Mouse (Mus musculus): ENCODE results near the gene Rpl29. TPM values are rescaled to one million over a fixed set of nuclear protein-coding genes. Genes with fewer than 3 reads are reported as not detected.
A peak's percentile ranks its signal among the peaks of the same experiment; 100 is the strongest.

Gene Rpl29
- polyA plus RNA-seq, 1 experiment from 2014 or later, result 732 TPM

GRCm38 (mm10) chr9:106469776-106470175 lies 40.5 kb downstream of the Rpl29 start:
- H3K9ac ChIP-seq (replicated peaks), result no peak overlapping the region
- peaks cover 27% of the 10 kb centered on the region for H3K4me1 ChIP-seq
- H3K27ac ChIP-seq (replicated peaks), result no peak overlapping the region
- WGBS, result 73% methylated on average over 9 of the region's 9 CpGs
- no peak for ATAC-seq (ENCODE audit: low FRiP score, low read depth)
- H3K4me3 ChIP-seq, result no peak overlapping the region
- H3K4me2 ChIP-seq (replicated peaks), result no peak overlapping the region
- H3K9me3 ChIP-seq, result no peaks in the 10 kb centered on the region
- H3K27me3 ChIP-seq, result peaks cover 21% of the 10 kb centered on the region; the same call in 1 of the 2 replicates
- 0 out of 2 replicates have a peak, but pooled peaks cover 2% of the 10 kb centered on the region for H3K36me3 ChIP-seq

GRCm38 (mm10) chr9:106470991-106471750 lies 41.9 kb downstream of the Rpl29 start:
- H3K27ac ChIP-seq (replicated peaks), result no peak overlapping the region
- no peak overlapping the region for H3K4me3 ChIP-seq
- no peak overlapping the region for H3K9ac ChIP-seq (replicated peaks)
- peaks cover 20% of the 10 kb centered on the region for H3K4me1 ChIP-seq
- peaks cover 15% of the 10 kb centered on the region; the same call in 1 of the 2 replicates for H3K27me3 ChIP-seq
- WGBS, result 69% methylated on average over 14 of the region's 14 CpGs
- ATAC-seq (ENCODE audit: low FRiP score, low read depth), result no peak
- no peaks in the 10 kb centered on the region for H3K9me3 ChIP-seq
- no peak overlapping the region for H3K4me2 ChIP-seq (replicated peaks)
- no peaks in the 10 kb centered on the region for H3K36me3 ChIP-seq

- peaks cover 25% of the 10 kb centered on the region for H3K4me1 ChIP-seq
- no peak overlapping the region for H3K27ac ChIP-seq (replicated peaks)
- no peak overlapping the region for H3K9ac ChIP-seq (replicated peaks)
- H3K36me3 ChIP-seq, result no peaks in the 10 kb centered on the region
- no peak overlapping the region for H3K4me2 ChIP-seq (replicated peaks)
- peaks cover 14% of the 10 kb centered on the region; the same call in 1 of the 2 replicates for H3K27me3 ChIP-seq
- ATAC-seq (ENCODE audit: low FRiP score, low read depth), result no peak
- 7% methylated on average over 5 of the region's 5 CpGs for WGBS
- no peak overlapping the region for H3K4me3 ChIP-seq
- no peaks in the 10 kb centered on the region for H3K9me3 ChIP-seq
Measured at GRCm38 (mm10) chr9:106471892-106472291, 42.6 kb downstream of the Rpl29 start.

GRCm38 (mm10) chr9:106472321-106472720 lies 43.1 kb downstream of the Rpl29 start:
- Histone ChIP-seq H3K36me3 (no peaks in the 10 kb centered on the region), H3K4me2 (replicated peaks) (no peak overlapping the region), H3K9ac (replicated peaks) (no peak overlapping the region), H3K9me3 (no peaks in the 10 kb centered on the region), H3K27me3 (peaks cover 14% of the 10 kb centered on the region; the same call in 1 of the 2 replicates), H3K4me1 (peaks cover 25% of the 10 kb centered on the region), H3K27ac (replicated peaks) (no peak overlapping the region), H3K4me3 (no peak overlapping the region)
- WGBS, result 76% methylated on average over 4 of the region's 4 CpGs
- ATAC-seq (ENCODE audit: low FRiP score, low read depth), result no peak

- Histone ChIP-seq H3K27me3 (peaks cover 14% of the 10 kb centered on the region; the same call in 1 of the 2 replicates), H3K4me3 (no peak overlapping the region), H3K27ac (replicated peaks) (no peak overlapping the region), H3K4me1 (peaks cover 33% of the 10 kb centered on the region), H3K9ac (replicated peaks) (no peak overlapping the region), H3K36me3 (no peaks in the 10 kb centered on the region), H3K9me3 (no peaks in the 10 kb centered on the region), H3K4me2 (replicated peaks) (no peak overlapping the region)
- 90% methylated on average over 16 of the region's 16 CpGs for WGBS
- ATAC-seq (ENCODE audit: low FRiP score, low read depth), result no peak
Measured at GRCm38 (mm10) chr9:106473081-106473752, 44.0 kb downstream of the Rpl29 start.

GRCm38 (mm10) chr9:106473753-106474105 lies 44.5 kb downstream of the Rpl29 start:
- H3K27ac ChIP-seq (replicated peaks), result no peak overlapping the region
- no peaks in the 10 kb centered on the region for H3K36me3 ChIP-seq
- peaks cover 38% of the 10 kb centered on the region for H3K4me1 ChIP-seq
- peaks cover 14% of the 10 kb centered on the region; the same call in 1 of the 2 replicates for H3K27me3 ChIP-seq
- 68% methylated on average over 5 of the region's 5 CpGs for WGBS
- no peaks in the 10 kb centered on the region for H3K9me3 ChIP-seq
- no peak overlapping the region for H3K9ac ChIP-seq (replicated peaks)
- no peak overlapping the region for H3K4me3 ChIP-seq
- no peak for ATAC-seq (ENCODE audit: low FRiP score, low read depth)
- H3K4me2 ChIP-seq (replicated peaks), result no peak overlapping the region

GRCm38 (mm10) chr9:106474456-106474855 lies 45.2 kb downstream of the Rpl29 start:
- Histone ChIP-seq H3K4me3 (no peak overlapping the region), H3K4me2 (replicated peaks) (peak overlapping the region; percentile 18; the same call in 1 of the 2 replicates), H3K27me3 (peaks cover 14% of the 10 kb centered on the region; the same call in 1 of the 2 replicates), H3K9ac (replicated peaks) (no peak overlapping the region; the same call in 1 of the 2 replicates), H3K36me3 (no peaks in the 10 kb centered on the region), H3K9me3 (no peaks in the 10 kb centered on the region), H3K4me1 (peaks cover 38% of the 10 kb centered on the region), H3K27ac (replicated peaks) (no peak overlapping the region)
- ATAC-seq (ENCODE audit: low FRiP score, low read depth), result 0 out of 2 replicates have a peak, but pooled peaks have one; percentile 10
- WGBS, result 3% methylated on average over 6 of the region's 6 CpGs

- Histone ChIP-seq H3K27ac (replicated peaks) (no peak overlapping the region), H3K4me3 (no peak overlapping the region), H3K27me3 (peaks cover 14% of the 10 kb centered on the region; the same call in 1 of the 2 replicates), H3K9me3 (no peaks in the 10 kb centered on the region), H3K9ac (replicated peaks) (no peak overlapping the region; the same call in 1 of the 2 replicates), H3K4me2 (replicated peaks) (no peak overlapping the region), H3K36me3 (no peaks in the 10 kb centered on the region), H3K4me1 (peaks cover 38% of the 10 kb centered on the region)
- WGBS, result 56% methylated on average over 7 of the region's 7 CpGs
- no peak for ATAC-seq (ENCODE audit: low FRiP score, low read depth)
Measured at GRCm38 (mm10) chr9:106475046-106475445, 45.8 kb downstream of the Rpl29 start.

GRCm38 (mm10) chr9:106475663-106476001 lies 46.4 kb downstream of the Rpl29 start, which contains the start of gene Rrp9:
Rrp9 (plus strand) TSS chr9:106475963.
- H3K9ac ChIP-seq (replicated peaks), result peak within 1 kb of the TSS; percentile 11
- no peak for ATAC-seq (ENCODE audit: low FRiP score, low read depth)
- H3K9me3 ChIP-seq, result no peaks in the 10 kb centered on the region
- H3K27me3 ChIP-seq, result peaks cover 14% of the 10 kb centered on the region; the same call in 1 of the 2 replicates
- 0 out of 2 replicates have a peak, but pooled peaks cover 1% of the 10 kb centered on the region for H3K36me3 ChIP-seq
- 84% methylated on average over 10 of the region's 10 CpGs for WGBS
- H3K4me2 ChIP-seq (replicated peaks), result peak within 1 kb of the TSS; percentile 27
- 0 out of 2 replicates have a peak within 1 kb of the TSS, but pooled peaks have one; percentile 15 for H3K27ac ChIP-seq (replicated peaks)
- H3K4me1 ChIP-seq, result peaks cover 38% of the 10 kb centered on the region
- peak within 1 kb of the TSS; percentile 78; the same call in 1 of the 2 replicates for H3K4me3 ChIP-seq

- peak overlapping the region; percentile 11; the same call in 1 of the 2 replicates for H3K9ac ChIP-seq (replicated peaks)
- H3K4me3 ChIP-seq, result peak overlapping the region; percentile 78; the same call in 1 of the 2 replicates
- 0 out of 2 replicates have a peak overlapping the region, but pooled peaks have one; percentile 15 for H3K27ac ChIP-seq (replicated peaks)
- 38% methylated on average over 16 of the region's 16 CpGs for WGBS
- H3K9me3 ChIP-seq, result no peaks in the 10 kb centered on the region
- H3K36me3 ChIP-seq, result peaks cover 7% of the 10 kb centered on the region
- H3K4me1 ChIP-seq, result peaks cover 38% of the 10 kb centered on the region
- H3K27me3 ChIP-seq, result peaks cover 14% of the 10 kb centered on the region; the same call in 1 of the 2 replicates
- H3K4me2 ChIP-seq (replicated peaks), result peak overlapping the region; percentile 27
- no peak for ATAC-seq (ENCODE audit: low FRiP score, low read depth)
Measured at GRCm38 (mm10) chr9:106476002-106476923, 47.0 kb downstream of the Rpl29 start.

GRCm38 (mm10) chr9:106476924-106477484 lies 47.8 kb downstream of the Rpl29 start, which contains the start of gene Parp3:
Parp3 (minus strand) TSS chr9:106476949.
- peak; percentile 97 for ATAC-seq (ENCODE audit: low FRiP score, low read depth)

More at GRCm38 (mm10) chr9:106476924-106477484, 47.8 kb downstream of the Rpl29 start, which contains the start of gene Parp3:
- WGBS, result under 1% methylated on average over 41 of the region's 41 CpGs
- Histone ChIP-seq H3K9ac (replicated peaks) (peak within 1 kb of the TSS; percentile 63), H3K9me3 (no peaks in the 10 kb centered on the region), H3K36me3 (peaks cover 14% of the 10 kb centered on the region), H3K4me2 (replicated peaks) (peak within 1 kb of the TSS; percentile 99), H3K27me3 (peaks cover 14% of the 10 kb centered on the region; the same call in 1 of the 2 replicates), H3K4me1 (peaks cover 34% of the 10 kb centered on the region), H3K27ac (replicated peaks) (0 out of 2 replicates have a peak within 1 kb of the TSS, but pooled peaks have one; percentile 15), H3K4me3 (peak within 1 kb of the TSS; percentile 78)
